Mouse (Mus musculus): ENCODE data around the gene Utrn.

Gene Utrn

GRCm38 (mm10) chr10:12379123-12379522 lies 490.0 kb downstream of the Utrn start:
- in situ Hi-C loops (cut with MboI; ENCODE audit: unreplicated experiment in 2 of 2) = no loop called here

GRCm38 (mm10) chr10:12377727-12378126 lies 491.4 kb downstream of the Utrn start:
- in situ Hi-C loops (cut with MboI; ENCODE audit: unreplicated experiment in 2 of 2) = no loop called here

GRCm38 (mm10) chr10:12376015-12376414 lies 493.1 kb downstream of the Utrn start:
- in situ Hi-C loops (cut with MboI; ENCODE audit: unreplicated experiment in 2 of 2) = no loop called here

GRCm38 (mm10) chr10:12374741-12375140 lies 494.4 kb downstream of the Utrn start:
- in situ Hi-C loops (cut with MboI; ENCODE audit: unreplicated experiment in 2 of 2) = no loop called here

- in situ Hi-C loops (cut with MboI; ENCODE audit: unreplicated experiment in 2 of 2) = no loop called here
Observed at GRCm38 (mm10) chr10:12354556-12354955, 514.6 kb downstream of the Utrn start.

- in situ Hi-C loops (cut with MboI; ENCODE audit: unreplicated experiment in 2 of 2) = no loop called here
Observed at GRCm38 (mm10) chr10:12354106-12354505, 515.1 kb downstream of the Utrn start.

GRCm38 (mm10) chr10:12339704-12340558 lies 529.2 kb downstream of the Utrn start:
- in situ Hi-C loops (cut with MboI; ENCODE audit: unreplicated experiment in 2 of 2) = no loop called here

- in situ Hi-C loops (cut with MboI; ENCODE audit: unreplicated experiment in 2 of 2) = no loop called here
Observed at GRCm38 (mm10) chr10:12339005-12339703, 530.0 kb downstream of the Utrn start.

All from v-Abl transformed pro-B cells (cell line).